Mouse (Mus musculus) lung, postnatal 25 days (tissue): Measurements from ENCODE around the gene Smpdl3b.
"Not testable (repeated sequence)": the region's sequence is repeated elsewhere in the genome, so short reads cannot be mapped to it uniquely, and the experiment has no call there.

ENCODE experiments used
- DNase-seq: peaks from one replicate; pipeline ENCODE4 v3.0.0; 2022; ENCODE audit warnings: low spot score

Gene Smpdl3b

GRCm38 (mm10) chr4:132780288-132780687, 23.2 kb upstream of the Smpdl3b start:
- peak; percentile 58 for DNase-seq

GRCm38 (mm10) chr4:132778562-132779201, 21.6 kb upstream of the Smpdl3b start:
- no peak for DNase-seq

- peak; percentile 65 for DNase-seq
Observed at GRCm38 (mm10) chr4:132776764-132777163, 19.7 kb upstream of the Smpdl3b start.

- no peak for DNase-seq
Observed at GRCm38 (mm10) chr4:132774905-132775304, 17.9 kb upstream of the Smpdl3b start.

GRCm38 (mm10) chr4:132771776-132772175, 14.7 kb upstream of the Smpdl3b start:
- no peak for DNase-seq

GRCm38 (mm10) chr4:132767914-132768876, 11.1 kb upstream of the Smpdl3b start, which contains the start of gene Rpa2:
Rpa2 (plus strand) TSS chr4:132768332.
- DNase-seq, result peak; percentile 100

- DNase-seq, result not testable (repeated sequence)
Observed at GRCm38 (mm10) chr4:132763125-132763524, 6.1 kb upstream of the Smpdl3b start.

- no peak for DNase-seq
Observed at GRCm38 (mm10) chr4:132762602-132763001, 5.5 kb upstream of the Smpdl3b start.

DNA sequence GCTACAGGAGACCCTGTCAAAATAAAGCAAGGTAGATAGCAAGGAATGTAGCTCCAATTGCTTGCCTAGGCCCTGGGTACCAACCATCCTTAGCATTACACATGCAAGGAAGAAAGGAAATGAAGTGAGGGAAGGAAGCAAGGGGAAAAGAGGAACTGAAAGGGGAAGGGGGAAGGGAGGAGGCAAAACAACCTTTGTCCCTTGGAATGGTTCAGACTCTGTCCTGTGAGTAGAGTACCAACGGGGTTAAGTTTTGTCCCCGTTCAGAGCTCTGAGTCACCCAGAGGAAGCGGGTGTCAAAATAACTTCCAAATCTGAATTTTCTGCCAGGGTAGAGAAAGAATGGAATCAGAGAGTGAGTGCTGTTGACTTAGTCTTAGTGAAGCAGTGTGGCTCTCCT, 3.2 kb upstream of the Smpdl3b start:
- no peak for DNase-seq

DNA sequence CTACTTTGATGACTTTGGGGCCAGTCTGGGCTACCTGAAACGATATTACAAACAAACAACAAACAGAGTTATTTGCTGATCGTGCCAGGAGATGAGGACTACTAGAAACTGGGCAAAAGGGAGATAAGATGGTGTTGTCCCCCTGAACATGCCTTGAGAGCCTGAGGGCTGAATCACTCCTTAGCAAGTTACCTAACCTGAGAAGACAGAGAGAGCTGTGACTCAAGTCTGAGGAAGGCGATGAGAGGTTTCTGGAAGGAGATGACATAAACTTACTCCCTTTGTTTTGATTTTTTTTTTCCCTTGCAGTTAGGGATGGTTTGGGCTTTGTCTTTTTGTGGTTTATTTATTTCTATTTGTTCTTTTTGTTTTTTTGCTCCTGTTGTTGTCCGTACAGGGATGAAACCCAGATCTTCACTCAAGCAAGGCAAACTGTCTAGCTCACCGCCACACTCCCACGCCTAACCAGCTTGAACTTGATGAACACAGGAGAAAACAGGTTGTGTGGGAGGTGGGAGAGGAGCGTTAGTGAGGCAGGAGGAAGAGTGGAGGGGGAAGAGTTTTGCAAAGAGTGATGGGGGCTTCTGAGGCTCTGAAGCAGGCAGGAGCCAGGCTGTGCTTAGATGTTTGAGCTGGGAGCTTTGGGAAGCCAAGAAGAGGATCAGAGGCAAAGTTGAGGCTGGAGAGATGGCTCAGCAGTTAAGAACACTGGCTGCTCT, 740 bp upstream of the Smpdl3b start:
- DNase-seq, result no peak

DNA sequence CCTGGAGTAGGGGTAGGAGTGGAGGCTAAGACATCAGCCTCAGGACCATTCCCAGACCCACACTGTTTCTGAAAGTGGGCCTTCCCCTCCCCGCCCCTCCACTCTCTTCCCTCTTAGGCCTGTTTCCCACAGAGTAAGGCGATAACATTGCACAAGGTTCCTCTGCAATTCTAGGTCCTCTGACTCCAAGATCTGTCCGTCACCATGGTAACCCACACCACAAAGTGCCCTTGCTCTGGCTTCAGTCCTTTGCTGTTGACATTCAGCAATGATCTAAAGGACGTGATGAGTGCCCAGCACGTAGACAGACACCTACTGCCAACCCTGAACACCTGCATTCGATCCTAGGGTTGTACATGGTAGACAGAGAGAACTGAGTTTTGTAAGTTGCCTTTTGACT, 4.1 kb downstream of the Smpdl3b start:
- no peak for DNase-seq

- no peak for DNase-seq
Observed at GRCm38 (mm10) chr4:132749258-132749982, 7.6 kb downstream of the Smpdl3b start.

GRCm38 (mm10) chr4:132748778-132749177, 8.3 kb downstream of the Smpdl3b start:
- DNase-seq, result peak; percentile 43

- DNase-seq, result peak; percentile 84
Observed at GRCm38 (mm10) chr4:132747664-132748259, 9.3 kb downstream of the Smpdl3b start.

- no peak for DNase-seq
Observed at GRCm38 (mm10) chr4:132746911-132747517, 10.0 kb downstream of the Smpdl3b start.

DNA sequence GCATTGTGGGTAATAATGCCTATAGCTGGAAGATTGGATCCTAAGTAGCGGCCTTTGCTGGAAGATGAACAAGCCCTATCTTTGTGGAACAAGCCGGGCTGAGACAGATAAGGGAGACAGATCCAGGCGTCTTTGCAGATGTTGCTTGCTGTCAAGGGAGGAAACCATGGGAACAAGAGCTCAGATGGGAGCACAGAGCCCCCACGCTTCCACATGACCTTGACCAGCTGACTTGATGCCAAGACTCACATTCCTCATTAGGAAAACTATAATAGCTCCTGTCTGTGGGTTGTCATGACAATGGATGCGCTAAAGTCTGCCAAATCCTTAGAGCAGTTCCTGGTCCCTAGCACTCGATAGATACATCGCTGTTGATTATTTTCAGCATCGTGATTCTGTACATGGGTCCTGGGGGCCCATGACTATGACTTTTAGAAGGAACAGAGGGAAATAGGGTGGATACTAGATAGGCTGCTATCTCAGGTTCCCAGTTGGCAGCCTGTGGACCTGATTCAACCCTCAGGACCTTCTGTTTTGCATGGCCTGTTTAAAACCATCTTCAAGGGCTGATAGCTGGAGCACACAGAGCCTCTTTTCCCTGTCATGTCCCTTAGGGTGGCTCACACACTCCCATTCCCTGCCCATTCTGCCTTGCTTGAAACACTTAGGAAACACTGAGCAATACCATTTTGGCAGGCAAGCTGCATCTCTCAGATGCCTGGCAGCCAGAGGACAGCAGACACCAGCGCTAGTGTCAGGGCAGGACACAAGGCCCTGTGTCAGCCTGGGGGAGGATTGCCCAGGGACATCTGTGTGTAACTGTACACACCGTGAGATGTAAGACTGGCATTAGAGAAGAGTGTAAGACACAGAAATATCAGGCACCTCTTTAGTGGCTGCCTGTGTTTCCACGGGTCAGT, 12.8 kb downstream of the Smpdl3b start:
- no peak for DNase-seq

- DNase-seq, result no peak
Observed at GRCm38 (mm10) chr4:132741491-132741890, 15.6 kb downstream of the Smpdl3b start.

DNA sequence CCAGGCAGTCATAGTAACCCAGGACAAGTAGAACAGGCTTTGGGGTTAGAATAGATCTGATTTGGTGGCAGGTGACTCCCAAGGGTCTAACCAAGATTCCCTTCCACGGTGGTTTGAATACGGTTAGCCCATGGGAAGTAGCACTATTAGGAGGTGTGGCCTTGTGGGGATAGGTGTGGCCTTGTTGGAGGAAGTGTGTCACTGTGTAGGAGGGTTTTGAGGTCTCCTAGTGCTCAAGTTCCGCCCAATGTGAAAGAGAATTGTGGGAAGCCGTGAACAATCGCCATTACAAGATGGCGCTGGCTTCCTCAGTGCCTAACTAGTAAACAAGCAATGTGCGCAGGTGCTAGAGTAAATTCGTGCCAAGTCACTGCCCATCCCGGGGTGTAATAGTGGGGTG, 19.9 kb downstream of the Smpdl3b start:
- not testable (repeated sequence) for DNase-seq

DNA sequence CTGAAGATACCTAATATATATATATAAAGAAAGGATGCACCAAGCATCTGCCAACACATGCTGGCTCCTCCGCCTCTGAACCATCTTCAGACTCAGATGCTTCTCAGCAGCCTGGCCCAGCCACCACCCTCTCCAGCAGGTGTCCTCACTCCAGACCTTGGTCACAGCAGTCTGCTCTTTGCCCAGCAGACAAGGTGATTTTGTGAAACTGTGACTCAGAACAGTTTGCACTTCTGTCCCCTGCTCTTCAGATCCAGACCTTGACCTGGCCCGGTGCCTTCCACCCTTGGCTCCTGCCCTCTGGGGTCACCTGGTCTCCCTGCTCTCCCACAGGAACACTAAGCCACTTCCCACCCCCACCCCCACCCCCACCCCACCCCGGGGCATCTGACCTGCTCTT, 21.2 kb downstream of the Smpdl3b start:
- no peak for DNase-seq

DNA sequence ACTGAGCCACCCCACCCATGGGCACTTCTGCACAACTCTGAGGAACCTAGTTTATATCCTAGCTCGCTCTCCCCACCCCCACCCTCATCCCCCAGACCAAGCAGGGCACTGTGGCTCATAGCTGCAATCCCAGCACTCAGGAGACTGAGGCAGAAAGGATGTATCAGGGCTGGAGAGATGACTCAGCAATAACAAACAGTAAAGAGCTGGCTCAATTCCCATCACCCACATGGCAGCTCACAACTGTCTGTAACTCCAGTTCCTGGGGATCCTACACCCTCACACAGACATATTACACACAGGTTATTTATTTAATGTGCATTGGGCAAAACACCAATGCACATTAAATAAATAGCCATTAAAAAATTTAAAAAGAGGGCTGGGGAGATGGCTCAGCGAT, 21.7 kb downstream of the Smpdl3b start:
- no peak for DNase-seq
